Mouse (Mus musculus) spleen, adult 2 months (tissue): ENCODE measurements around the gene Kbtbd2.

Experiments
- CTCF ChIP-seq: fragments of 200-500 bp; IDR thresholded peaks from 2 replicates; pipeline ENCODE4 v1.5.1; 2011; ENCODE audit warnings: mild to moderate bottlenecking, inconsistent platforms; ENCODE audit not compliant: insufficient read depth, insufficient read length, insufficient replicate concordance; ENCODE audit errors: extremely low read depth
- POLR2A ChIP-seq: fragments of 200-500 bp; IDR thresholded peaks from 2 replicates; pipeline ENCODE4 v1.6.1; 2011; ENCODE audit warnings: low read depth, low read length, inconsistent platforms

- no peak for TF ChIP-seq CTCF
- TF ChIP-seq POLR2A = no peak
Observed at GRCm38 (mm10) chr6:56779636-56780035, 18.0 kb downstream of the Kbtbd2 start.
